Mouse (Mus musculus) urinary bladder, postnatal 36 days (tissue): ENCODE measurements around the gene Zfhx3.

Experiments
- DNase-seq, 2 experiments: peaks; one replicate each; pipeline ENCODE4 v3.0.0; 2022; ENCODE audit warnings: low spot score in 2 of 2, mixed read lengths in 1 of 2

The Zfhx3 gene

GRCm38 (mm10) chr8:108592990-108593589 is 650.6 kb downstream of the Zfhx3 start:
- DNase-seq, result peak in 1 of 2 experiments; percentile 27

- no peak for DNase-seq
Observed at GRCm38 (mm10) chr8:108593891-108594290, 651.4 kb downstream of the Zfhx3 start.

- no peak for DNase-seq
Observed at GRCm38 (mm10) chr8:108594361-108595060, 652.1 kb downstream of the Zfhx3 start.

GRCm38 (mm10) chr8:108595061-108595419 is 652.6 kb downstream of the Zfhx3 start:
- no peak for DNase-seq

- no peak for DNase-seq
Observed at GRCm38 (mm10) chr8:108595721-108596495, 653.5 kb downstream of the Zfhx3 start.

GRCm38 (mm10) chr8:108599003-108599402 is 656.6 kb downstream of the Zfhx3 start:
- DNase-seq, result no peak

GRCm38 (mm10) chr8:108599558-108599957 is 657.1 kb downstream of the Zfhx3 start:
- DNase-seq, result no peak

- DNase-seq, result no peak
Observed at GRCm38 (mm10) chr8:108608678-108609077, 666.2 kb downstream of the Zfhx3 start.

GRCm38 (mm10) chr8:108609114-108609513 is 666.7 kb downstream of the Zfhx3 start:
- DNase-seq, result no peak

- no peak for DNase-seq
Observed at GRCm38 (mm10) chr8:108611141-108611674, 668.8 kb downstream of the Zfhx3 start.

- no peak for DNase-seq
Observed at GRCm38 (mm10) chr8:108611792-108612413, 669.5 kb downstream of the Zfhx3 start.

- no peak for DNase-seq
Observed at GRCm38 (mm10) chr8:108612815-108613214, 670.4 kb downstream of the Zfhx3 start.

- no peak for DNase-seq
Observed at GRCm38 (mm10) chr8:108613280-108613679, 670.8 kb downstream of the Zfhx3 start.

- DNase-seq, result no peak
Observed at GRCm38 (mm10) chr8:108621296-108621695, 678.9 kb downstream of the Zfhx3 start.

GRCm38 (mm10) chr8:108623660-108624059 is 681.2 kb downstream of the Zfhx3 start:
- DNase-seq, result no peak

GRCm38 (mm10) chr8:108625571-108626120 is 683.2 kb downstream of the Zfhx3 start:
- DNase-seq, result no peak

GRCm38 (mm10) chr8:108631069-108631468 is 688.6 kb downstream of the Zfhx3 start:
- DNase-seq, result no peak

GRCm38 (mm10) chr8:108634282-108634681 is 691.8 kb downstream of the Zfhx3 start:
- no peak for DNase-seq

GRCm38 (mm10) chr8:108637887-108638286 is 695.4 kb downstream of the Zfhx3 start:
- DNase-seq, result no peak

GRCm38 (mm10) chr8:108645660-108646059 is 703.2 kb downstream of the Zfhx3 start:
- no peak for DNase-seq

GRCm38 (mm10) chr8:108647556-108647955 is 705.1 kb downstream of the Zfhx3 start:
- DNase-seq, result peak; percentile 8 to 63

GRCm38 (mm10) chr8:108648993-108649392 is 706.5 kb downstream of the Zfhx3 start:
- DNase-seq, result no peak
